Mouse (Mus musculus) kidney, postnatal 0 days (tissue): ENCODE results near the gene H2-Ab1. TPM values are rescaled to one million over a fixed set of nuclear protein-coding genes. Genes with fewer than 3 reads are reported as not detected.
A peak's percentile ranks its signal among the peaks of the same experiment; 100 is the strongest.
"Not testable (repeated sequence)": the region's sequence is repeated elsewhere in the genome, so short reads cannot be mapped to it uniquely, and the experiment has no call there.

Source experiments
- ATAC-seq: fragments of 200-750 bp; cut with Nextera tagmentation; replicated peaks from 2 replicates; pipeline ENCODE4 v1.8.0; 2017; ENCODE audit warnings: low read depth, moderate number of reproducible peaks, moderate TSS enrichment, moderate library complexity; ENCODE audit not compliant: low FRiP score
- DNase-seq: peaks from one replicate; pipeline ENCODE4 v3.0.0-alpha.2; 2016; ENCODE audit warnings: low spot score
- H3K27ac ChIP-seq: fragments of 300-500 bp; sonication (generic); 2 replicates; pipeline ENCODE4 v1.5.1; 2014; ENCODE audit warnings: mild to moderate bottlenecking
- H3K27me3 ChIP-seq: fragments of 300-500 bp; sonication (generic); 2 replicates; pipeline ENCODE4 v1.6.1; 2014; ENCODE audit warnings: low read length, mixed read lengths; ENCODE audit not compliant: insufficient read depth
- H3K36me3 ChIP-seq: fragments of 300-500 bp; sonication (generic); 2 replicates; pipeline ENCODE4 v1.6.1; 2014; ENCODE audit warnings: low read length, mixed read lengths; ENCODE audit not compliant: insufficient read depth
- H3K4me1 ChIP-seq: fragments of 300-500 bp; sonication (generic); replicated peaks from 2 replicates; pipeline ENCODE4 v1.6.1; 2014; ENCODE audit warnings: antibody characterized with exemption, low read length, mixed read lengths; ENCODE audit not compliant: insufficient read depth
- H3K4me2 ChIP-seq: fragments of 300-500 bp; sonication (generic); 2 replicates; pipeline ENCODE4 v1.6.1; 2014; ENCODE audit warnings: mild to moderate bottlenecking, low read length, moderate library complexity, mixed read lengths
- H3K4me3 ChIP-seq: fragments of 300-500 bp; sonication (generic); replicated peaks from 2 replicates; pipeline ENCODE4 v1.5.1; 2014; ENCODE audit warnings: low read depth, low read length
- H3K9ac ChIP-seq: fragments of 300-500 bp; sonication (generic); 2 replicates; pipeline ENCODE4 v1.6.1; 2014; ENCODE audit warnings: low read depth, low read length
- H3K9me3 ChIP-seq: fragments of 300-500 bp; sonication (generic); replicated peaks from 2 replicates; pipeline ENCODE4 v1.6.1; 2016; ENCODE audit warnings: low read length, inconsistent platforms, mixed read lengths
- CTCF ChIP-seq: IDR thresholded peaks from 2 replicates; pipeline ENCODE4 v1.5.1; 2016; ENCODE audit warnings: antibody characterized with exemption, low read depth, mild to moderate bottlenecking, moderate library complexity
- WGBS: fragments of 180-500 bp; shearing (Covaris S2); extraction: QIAGEN DNeasy Blood & Tissue Kit; methylation state at CpG from one replicate; pipeline ENCODE4 v1.1.7; 2014; 5-methylcytosine and 5-hydroxymethylcytosine counted together
- polyA plus RNA-seq: library from polyadenylated mRNA; unstranded; fragments of >200 nt; fragmentation: Nextera tagmentation; extraction: Ambion mirVana; gene quantifications from 2 replicates; pipeline ENCODE4 v1.2.1, GENCODE M21; 2015

Gene H2-Ab1
- polyA plus RNA-seq, 1 experiment from 2014 or later: 49.7 TPM

DNA sequence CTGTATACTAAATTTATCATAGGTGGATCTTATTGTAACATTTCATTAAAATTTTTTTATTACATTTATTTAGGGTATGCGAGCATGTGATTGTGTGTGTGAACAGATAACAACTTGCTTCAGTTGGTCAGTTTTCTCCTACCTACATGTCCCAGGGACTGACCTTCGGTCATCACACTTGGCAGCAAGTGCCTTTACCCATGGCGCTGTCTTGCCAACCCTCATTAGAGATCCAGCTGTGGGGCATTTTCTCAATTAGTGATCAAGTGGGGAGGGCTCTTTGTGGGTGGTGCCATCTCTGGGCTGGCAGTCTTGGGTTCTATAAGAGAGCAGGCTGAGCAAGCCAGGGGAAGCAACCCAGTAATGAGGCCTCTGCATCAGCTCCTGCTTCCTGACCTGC, 32.7 kb upstream of the H2-Ab1 start:
- no peak overlapping the region for H3K4me3 ChIP-seq
- DNase-seq (no peak), ATAC-seq (no peak)
- H3K4me1 ChIP-seq: no peaks in the 10 kb centered on the region
- H3K4me2 ChIP-seq: no peak overlapping the region
- no peak for TF ChIP-seq CTCF
- no peaks in the 10 kb centered on the region for H3K27me3 ChIP-seq
- WGBS: 96% methylated on average over 3 of the region's 3 CpGs
- no peak overlapping the region for H3K9ac ChIP-seq
- H3K9me3 ChIP-seq: no peaks in the 10 kb centered on the region
- no peaks in the 10 kb centered on the region for H3K36me3 ChIP-seq
- H3K27ac ChIP-seq: no peak overlapping the region

GRCm38 (mm10) chr17:34225426-34225825, 32.1 kb upstream of the H2-Ab1 start:
- WGBS: 95% methylated on average over 8 of the region's 8 CpGs
- H3K4me2 ChIP-seq: no peak overlapping the region
- no peaks in the 10 kb centered on the region for H3K27me3 ChIP-seq
- no peak for DNase-seq
- ATAC-seq: no peak
- no peak for TF ChIP-seq CTCF
- H3K4me3 ChIP-seq: no peak overlapping the region
- no peak overlapping the region for H3K9ac ChIP-seq
- H3K27ac ChIP-seq: no peak overlapping the region
- H3K36me3 ChIP-seq: no peaks in the 10 kb centered on the region
- H3K9me3 ChIP-seq: no peaks in the 10 kb centered on the region
- no peaks in the 10 kb centered on the region for H3K4me1 ChIP-seq

GRCm38 (mm10) chr17:34225911-34226310, 31.6 kb upstream of the H2-Ab1 start:
- not testable (repeated sequence) for H3K4me1 ChIP-seq, ATAC-seq, DNase-seq, H3K9me3 ChIP-seq, H3K9ac ChIP-seq, H3K4me3 ChIP-seq, H3K27ac ChIP-seq, H3K27me3 ChIP-seq, H3K4me2 ChIP-seq, H3K36me3 ChIP-seq
- 99% methylated on average over 13 of the region's 23 CpGs for WGBS

DNA sequence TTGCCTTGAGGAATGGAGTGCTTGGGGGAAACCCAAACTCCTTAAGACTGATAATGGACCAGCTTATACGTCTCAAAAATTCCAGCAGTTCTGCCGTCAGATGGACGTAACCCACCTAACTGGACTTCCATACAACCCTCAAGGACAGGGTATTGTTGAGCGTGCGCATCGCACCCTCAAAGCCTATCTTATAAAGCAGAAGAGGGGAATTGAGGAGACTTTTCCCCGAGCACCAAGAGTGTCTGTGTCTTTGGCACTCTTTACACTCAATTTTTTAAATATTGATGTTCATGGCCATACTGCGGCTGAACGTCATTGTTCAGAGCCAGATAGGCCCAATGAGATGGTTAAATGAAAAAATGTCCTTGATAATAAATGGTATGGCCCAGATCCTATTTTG, 26.5 kb upstream of the H2-Ab1 start:
- not testable (repeated sequence) for H3K4me1 ChIP-seq, H3K9ac ChIP-seq, H3K27me3 ChIP-seq, H3K4me3 ChIP-seq, DNase-seq, H3K27ac ChIP-seq, H3K4me2 ChIP-seq, H3K36me3 ChIP-seq, H3K9me3 ChIP-seq, ATAC-seq
- 94% methylated on average over 4 of the region's 9 CpGs for whole genome bisulfite sequencing

DNA sequence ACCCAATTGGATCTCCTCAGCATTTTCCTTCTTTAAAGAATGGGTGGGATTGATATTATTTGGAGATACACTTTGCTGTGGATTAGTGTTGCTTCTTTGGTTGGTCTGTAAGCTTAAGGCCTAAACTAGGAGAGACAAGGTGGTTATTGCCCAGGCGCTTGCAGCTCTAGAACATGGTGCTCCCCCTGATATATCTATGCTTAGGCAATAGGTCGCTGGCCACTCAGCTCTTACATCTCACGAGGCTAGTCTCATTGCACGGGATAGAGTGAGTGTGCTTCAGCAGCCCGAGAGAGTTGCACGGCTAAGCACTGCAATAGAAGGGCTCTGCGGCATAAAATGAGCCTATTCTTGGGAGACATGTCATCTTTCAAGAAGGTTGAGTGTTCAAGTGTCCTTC, 25.5 kb upstream of the H2-Ab1 start:
- WGBS: 87% methylated on average over 6 of the region's 7 CpGs
- H3K4me2 ChIP-seq, H3K9ac ChIP-seq, H3K4me3 ChIP-seq, H3K9me3 ChIP-seq, ATAC-seq, H3K27ac ChIP-seq, H3K27me3 ChIP-seq, H3K4me1 ChIP-seq, H3K36me3 ChIP-seq, DNase-seq: not testable (repeated sequence)

GRCm38 (mm10) chr17:34234926-34235325, 22.6 kb upstream of the H2-Ab1 start:
- DNase-seq (peak; percentile 71), ATAC-seq (peak; percentile 68; the same call in 1 of the 2 replicates)
- Histone ChIP-seq H3K36me3 (no peaks in the 10 kb centered on the region), H3K4me2 (no peak overlapping the region), H3K9me3 (no peaks in the 10 kb centered on the region), H3K9ac (no peak overlapping the region), H3K27me3 (no peaks in the 10 kb centered on the region), H3K27ac (no peak overlapping the region), H3K4me1 (no peaks in the 10 kb centered on the region), H3K4me3 (no peak overlapping the region)
- WGBS: 36% methylated on average over 9 of the region's 9 CpGs
- TF ChIP-seq CTCF: peak; percentile 88

DNA sequence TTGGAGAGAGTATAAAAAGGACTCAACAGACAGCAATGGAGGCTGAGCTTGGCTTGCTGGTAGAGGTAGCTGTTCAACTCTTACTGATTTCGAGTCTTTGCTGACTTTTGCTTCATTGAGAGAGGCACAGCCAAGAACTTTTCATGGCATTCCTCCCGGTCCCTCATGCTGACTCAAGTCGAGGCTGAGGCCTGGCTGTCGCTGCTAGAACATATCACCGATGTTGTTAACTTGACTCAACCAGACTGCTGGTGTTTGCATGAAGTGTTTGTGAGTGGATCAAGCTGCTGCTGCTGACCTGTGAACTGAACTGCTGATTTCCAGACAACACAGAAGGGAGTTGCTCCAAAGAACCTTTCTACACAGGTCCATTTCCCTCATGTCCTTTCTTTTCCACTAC, 20.8 kb upstream of the H2-Ab1 start:
- Histone ChIP-seq H3K27ac (no peak overlapping the region), H3K36me3 (no peaks in the 10 kb centered on the region), H3K9me3 (no peaks in the 10 kb centered on the region), H3K4me2 (no peak overlapping the region), H3K4me1 (no peaks in the 10 kb centered on the region), H3K27me3 (no peaks in the 10 kb centered on the region), H3K4me3 (no peak overlapping the region), H3K9ac (no peak overlapping the region)
- 72% methylated on average over 5 of the region's 5 CpGs for WGBS
- DNase-seq (no peak), ATAC-seq (no peak)
- TF ChIP-seq CTCF: no peak
